Mouse (Mus musculus): ENCODE data around the gene Bdnf.

Bdnf gene

DNA sequence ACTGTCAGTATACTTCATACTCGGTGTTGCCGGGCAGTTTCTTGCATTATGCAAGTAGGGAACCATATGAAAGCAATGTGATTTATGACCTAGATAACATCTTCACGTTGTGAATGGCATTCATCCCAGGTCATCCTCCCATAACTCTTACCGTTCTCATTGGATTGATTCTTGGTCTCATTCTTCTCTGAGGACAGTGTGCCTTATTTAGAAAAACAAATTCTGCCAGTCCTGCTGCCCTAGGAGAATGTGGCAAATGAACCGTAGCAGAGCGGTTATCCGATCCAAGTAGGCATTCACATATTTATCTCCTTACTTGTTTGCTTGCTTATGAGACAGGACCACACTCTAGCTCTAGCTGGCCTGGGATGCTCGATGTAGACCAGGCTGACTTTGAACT, 32.0 kb downstream of the Bdnf start:
- DNase-seq (ENCODE audit: low spot score): no peak

DNA sequence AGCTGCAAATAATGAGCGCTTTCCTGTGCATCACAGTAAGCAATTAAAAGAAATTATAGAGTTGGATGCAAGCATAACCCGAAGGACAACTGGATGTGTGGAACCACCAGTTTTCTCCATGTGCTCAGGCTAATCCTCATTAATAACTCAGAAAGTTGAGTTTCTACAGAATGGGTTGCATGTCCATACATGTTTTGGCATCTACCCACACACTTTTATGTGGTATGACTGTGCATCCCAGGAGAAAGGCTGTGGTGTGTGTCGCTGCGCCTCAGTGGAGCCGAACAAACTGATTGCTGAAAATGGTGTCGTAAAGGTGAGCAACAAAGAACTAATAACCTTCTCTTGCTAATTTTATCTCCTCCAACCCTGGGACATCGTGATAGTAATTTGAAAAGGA, 34.8 kb downstream of the Bdnf start:
- no peak for DNase-seq (ENCODE audit: low spot score)

DNA sequence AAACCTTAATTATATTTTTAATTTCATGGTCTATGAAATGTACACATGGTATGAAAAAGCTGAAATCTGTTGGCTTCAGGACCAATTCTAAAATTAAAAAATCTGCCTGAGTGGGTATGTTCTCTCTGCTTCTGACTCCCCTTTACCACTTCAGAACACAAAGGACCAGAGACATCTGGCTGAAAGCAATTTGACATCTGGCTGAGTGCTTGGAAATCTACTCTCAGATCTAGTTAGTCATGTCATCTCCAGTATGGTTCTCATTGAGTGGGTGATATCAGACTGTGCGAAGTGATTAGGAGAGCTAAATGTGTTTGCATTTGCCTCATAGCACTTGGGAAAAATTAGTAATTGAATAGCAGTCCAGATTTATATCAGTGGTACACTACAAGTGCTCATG, 36.5 kb downstream of the Bdnf start:
- no peak for DNase-seq (ENCODE audit: low spot score)

DNA sequence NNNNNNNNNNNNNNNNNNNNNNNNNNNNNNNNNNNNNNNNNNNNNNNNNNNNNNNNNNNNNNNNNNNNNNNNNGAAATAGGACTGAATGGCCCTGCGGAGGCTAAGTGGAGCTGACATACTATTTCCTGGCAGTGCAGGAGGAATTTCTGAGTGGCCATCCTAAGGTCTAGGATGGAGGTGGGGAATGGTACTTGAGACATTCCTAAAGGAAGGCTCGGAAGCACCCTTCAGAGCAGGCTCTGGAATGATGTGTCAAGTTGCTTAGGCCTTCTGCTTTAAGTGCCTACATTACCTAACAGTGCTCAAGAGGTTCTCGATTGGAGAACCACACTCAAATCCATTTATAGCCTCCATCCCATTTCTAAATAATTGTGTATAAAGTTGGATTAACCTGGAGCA, 50.8 kb downstream of the Bdnf start:
- DNase-seq (ENCODE audit: low spot score): no peak

DNA sequence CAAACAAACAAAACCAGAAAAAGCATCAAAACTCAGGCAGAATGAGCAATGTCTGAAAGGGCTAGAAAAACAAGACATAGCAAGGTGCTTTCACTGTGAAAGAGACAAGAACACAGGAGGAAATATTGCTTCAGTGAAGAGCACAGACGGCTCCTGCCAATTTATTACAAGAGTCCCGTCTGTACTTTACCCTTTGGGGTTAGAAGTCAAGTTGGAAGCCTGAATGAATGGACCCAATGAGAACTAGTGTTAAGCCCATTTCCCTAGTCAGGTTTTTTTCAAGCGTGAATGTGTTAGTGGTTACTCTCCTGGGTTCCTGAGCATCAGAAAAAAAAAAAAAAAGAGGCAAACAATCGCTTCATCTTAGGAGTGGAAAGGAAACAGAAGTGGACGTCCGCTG, 51.3 kb downstream of the Bdnf start:
- no peak for DNase-seq (ENCODE audit: low spot score)

DNA sequence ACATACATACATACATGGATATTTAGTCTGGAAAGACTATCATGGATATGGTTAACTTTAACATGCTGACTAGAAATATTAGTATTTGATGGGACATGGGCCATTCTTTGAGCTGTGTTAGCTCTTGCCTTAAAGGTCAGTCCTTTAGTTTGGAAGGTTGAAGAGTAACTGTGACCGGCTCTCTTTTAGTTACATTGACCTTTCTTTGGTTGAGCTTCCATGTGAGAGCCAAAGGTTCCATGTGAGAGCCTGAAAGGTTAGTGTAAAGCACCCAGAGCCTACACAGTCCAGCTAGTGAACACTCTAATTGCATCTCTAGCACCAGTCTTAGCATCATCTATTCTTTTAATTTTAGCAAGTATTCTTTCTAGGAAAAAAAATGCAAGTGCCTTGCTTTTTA, 54.7 kb downstream of the Bdnf start:
- no peak for DNase-seq (ENCODE audit: low spot score)

DNA sequence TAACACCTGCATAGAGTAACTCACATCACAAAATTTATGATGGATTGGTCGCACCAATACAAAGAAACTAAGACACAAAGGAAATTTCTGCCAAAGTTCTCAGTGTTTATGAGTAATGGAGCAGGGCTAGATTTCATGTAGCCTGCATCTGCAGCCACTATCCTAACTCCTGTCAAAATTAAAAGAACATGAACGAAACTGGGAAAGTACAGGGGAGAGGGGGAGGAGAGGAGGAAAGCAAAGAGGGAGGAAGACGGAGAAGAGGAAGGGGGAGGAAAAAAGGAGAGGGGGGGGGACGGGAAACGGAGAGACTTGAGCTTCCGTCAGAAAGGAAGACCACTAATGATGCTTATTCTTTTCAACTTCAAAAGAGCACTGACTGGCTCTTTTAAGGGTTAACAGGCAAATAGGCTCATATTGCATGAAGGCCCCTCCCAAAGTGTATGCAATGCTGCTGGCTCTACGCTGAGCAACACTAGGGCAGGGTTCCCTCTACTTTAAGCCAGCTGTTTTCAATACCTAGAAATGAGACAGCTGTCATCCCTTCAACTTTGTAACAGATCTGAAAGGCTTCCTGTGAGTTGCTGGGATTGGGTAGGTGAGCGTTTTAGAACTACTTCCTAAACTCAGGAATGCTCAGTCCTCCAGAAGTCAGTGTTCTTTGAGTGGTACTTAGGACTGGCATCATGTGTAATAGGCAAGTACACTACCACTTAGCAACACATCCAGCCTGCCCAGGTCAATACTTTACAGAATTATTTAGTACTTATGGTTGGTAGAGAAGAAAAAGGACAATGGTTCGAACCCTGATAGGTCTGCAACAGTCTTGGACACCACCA, 58.9 kb downstream of the Bdnf start:
- DNase-seq (ENCODE audit: low spot score): no peak

DNA sequence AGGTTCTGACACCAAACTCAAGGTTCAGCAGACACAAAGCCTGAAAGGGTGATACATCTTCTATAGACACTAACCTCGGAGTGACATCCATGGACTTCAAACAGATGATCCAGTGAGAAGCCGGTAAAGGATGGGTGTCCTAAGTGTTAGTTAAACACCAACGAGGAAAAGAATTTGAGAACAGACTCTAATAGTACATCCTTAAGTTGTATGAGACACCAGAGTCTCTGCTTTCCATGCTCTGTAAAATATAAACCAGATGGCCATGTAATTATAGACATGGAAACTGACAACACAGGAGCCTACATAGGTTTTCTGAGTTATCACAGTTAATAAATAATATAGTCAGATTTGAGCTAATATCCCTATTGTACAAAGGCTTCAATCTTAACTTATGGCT, 59.7 kb downstream of the Bdnf start:
- DNase-seq (ENCODE audit: low spot score): no peak

DNA sequence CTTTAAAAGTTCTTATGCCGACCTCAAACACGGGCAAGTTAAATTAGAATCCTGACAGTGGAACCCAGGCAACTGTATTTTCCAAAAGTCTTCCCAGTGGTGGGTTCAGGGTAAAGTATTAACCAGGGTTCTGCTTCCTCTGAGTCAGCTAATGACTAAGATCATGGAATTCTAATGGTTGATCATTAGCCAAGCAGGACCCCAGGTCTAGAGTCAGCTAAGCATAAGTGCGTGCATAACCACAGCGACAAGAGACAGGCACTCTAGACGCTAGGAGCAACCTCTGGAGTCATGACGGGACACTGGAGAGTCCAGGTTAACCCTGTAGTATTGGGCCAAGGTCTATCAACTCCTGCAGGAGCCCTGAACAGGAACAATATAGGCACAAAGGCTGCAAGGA, 60.2 kb downstream of the Bdnf start:
- DNase-seq (ENCODE audit: low spot score): no peak

DNA sequence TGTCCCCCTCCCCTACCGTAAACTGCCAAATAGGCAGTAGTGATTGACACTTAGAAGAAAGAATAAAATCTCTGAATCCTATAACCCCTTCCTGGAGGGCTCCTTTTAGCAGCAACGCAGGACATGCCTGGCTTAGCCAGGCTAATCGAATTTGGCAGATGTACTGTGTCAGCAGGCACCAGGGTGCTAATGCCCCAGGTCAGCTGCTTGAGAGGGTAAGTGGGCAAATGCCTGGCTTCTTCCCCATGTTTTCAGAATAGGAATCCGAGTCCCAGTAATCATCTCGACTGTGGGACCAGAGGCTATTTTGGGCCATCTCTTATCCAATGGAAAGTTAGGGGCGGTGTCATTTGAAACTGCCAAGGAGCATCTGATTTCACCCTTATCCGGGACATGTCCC, 60.8 kb downstream of the Bdnf start:
- no peak for DNase-seq (ENCODE audit: low spot score)

DNA sequence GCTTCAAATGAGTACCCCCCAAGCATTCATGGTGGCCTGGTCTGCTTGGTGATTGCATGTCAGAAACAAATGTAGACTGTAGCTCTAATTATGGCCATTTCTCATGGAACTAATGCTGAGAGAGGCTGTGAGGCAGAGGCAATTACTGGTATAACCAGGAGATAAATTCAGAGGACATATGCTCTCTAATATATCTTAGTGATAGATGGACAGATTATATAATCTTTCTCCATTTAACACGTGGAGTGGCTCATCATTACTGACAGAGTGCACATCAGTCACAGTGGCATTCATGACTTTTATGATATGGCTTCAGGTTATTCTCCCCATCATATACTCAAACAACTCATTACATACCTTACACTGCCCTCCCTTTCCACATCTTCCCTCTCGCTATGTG, 61.8 kb downstream of the Bdnf start:
- DNase-seq (ENCODE audit: low spot score): no peak

DNA sequence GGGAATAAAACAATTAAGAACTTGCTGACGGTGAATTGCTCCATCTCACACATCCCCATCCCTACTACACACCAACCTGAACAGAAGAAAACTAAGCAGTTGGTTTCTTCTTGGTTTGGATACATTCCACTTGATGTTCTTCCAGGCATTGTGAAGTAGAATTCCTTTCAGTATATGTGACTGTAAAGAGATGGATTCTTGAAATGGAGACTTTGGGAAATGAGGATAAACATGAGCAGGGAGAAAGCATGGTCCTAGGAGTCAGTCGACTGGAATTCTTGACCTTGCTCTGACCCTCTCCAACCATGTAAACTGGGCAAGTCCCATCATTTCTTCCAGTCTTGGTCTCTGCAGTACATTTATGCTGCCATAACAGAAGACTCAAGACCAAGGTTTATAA, 63.8 kb downstream of the Bdnf start:
- no peak for DNase-seq (ENCODE audit: low spot score)

DNA sequence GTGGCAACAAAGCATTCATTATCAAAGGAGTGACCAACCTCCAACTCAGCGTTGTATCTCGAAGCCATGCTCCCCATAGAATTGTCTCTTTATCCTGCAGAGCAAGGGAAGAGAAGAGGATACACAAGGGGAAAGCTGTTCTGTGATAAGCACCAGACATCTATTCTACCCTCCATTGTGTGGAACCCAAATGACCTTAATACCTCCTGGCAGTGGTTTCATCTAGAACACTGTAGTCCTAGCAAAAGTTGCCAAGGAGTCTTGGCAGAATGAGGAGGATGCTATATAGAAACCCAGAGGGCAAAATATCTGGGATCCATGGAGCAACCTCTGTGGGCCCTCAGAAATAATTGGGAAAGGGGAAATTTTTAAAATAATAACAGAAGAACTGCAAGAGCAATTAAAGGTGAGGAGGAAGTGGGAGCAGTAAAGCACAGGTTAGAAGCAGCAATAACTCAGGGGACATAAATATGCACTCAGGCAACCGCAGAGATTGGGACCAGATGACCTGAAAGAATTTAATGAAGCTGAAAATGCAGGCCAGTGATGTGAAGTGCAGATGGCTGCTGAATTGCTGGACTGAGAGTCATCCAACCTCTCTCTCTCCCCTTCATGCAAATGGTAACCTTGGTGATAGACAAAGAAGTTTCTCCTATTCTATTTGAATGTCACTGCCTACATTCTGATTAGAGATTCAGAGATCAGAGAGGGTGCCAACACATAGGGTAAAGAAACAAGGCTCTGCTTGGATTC, 68.9 kb downstream of the Bdnf start:
- DNase-seq (ENCODE audit: low spot score): no peak

DNA sequence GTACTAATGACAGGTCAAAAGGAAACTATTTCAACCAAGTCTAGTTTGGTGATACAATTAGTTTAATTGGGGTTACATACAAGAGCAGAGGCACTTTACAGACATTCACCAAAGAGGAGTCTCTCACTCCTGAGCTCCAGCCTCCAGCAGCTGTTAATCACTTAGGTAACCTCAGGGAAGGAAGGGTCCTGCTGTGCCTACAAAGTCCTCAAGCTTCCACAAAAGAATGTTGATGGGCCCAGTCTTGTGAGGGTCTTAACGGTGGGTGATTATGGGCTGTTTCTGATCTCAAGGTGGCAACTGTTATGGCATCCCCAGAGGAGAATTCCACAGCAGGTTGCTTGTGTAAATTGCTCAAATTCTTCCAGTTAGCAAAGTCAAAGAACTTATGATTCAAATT, 71.7 kb downstream of the Bdnf start:
- no peak for DNase-seq (ENCODE audit: low spot score)

DNA sequence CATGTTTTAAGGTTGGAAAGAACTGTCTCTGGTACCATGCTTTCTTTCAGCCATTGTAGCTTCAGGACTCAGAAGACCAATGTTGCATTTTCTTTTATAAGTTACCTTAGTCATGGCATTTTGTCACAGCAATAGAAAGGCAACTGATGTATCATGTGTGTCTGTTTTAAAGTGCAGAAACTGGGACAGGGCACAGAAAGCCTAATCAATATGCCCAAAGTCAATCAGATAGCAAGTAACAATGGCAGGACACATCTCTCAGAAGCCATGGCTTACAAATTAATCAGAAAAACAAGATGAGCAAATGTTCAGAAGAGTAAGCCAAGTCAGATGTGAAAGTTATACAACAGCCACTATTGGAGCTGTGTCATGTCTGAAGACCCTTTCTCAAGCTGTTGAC, 73.9 kb downstream of the Bdnf start:
- DNase-seq (ENCODE audit: low spot score): no peak

DNA sequence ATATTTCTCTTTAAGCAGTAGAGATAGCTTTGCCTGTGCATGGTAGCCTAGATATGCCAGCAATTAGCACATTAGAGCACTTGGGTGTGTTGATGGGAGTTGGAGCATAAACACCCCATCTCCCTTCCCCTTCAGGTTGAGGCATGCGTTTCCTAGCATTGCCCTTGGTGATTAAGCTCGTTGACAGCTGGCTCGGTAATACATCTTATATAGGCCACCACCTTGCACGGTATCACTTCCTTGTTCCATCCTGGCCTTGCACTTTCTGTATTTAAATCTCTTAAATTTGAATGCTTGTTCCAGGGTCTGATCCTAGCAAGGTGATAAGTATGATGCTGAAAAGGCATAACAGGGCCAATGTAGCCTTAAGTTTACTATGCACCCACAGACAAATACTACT, 74.3 kb downstream of the Bdnf start:
- no peak for DNase-seq (ENCODE audit: low spot score)

DNA sequence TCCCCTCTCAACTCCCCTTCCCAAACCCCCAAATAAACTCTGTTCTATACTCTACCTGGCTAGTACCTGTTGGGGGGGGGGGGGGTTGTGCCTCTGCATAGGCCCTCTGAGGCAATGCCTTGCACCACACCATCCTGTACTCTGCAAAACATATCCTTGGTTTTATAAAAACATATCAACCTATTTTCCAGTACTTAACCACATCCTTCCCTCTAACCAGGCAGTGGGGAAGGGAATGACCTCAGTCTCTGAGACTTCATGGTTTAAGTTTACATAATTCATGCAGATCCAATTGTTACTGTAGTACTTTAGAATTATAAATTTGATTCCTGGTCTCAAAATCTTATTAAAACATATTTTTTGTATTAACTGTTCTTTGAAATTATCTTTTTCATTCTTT, 75.5 kb downstream of the Bdnf start:
- DNase-seq (ENCODE audit: low spot score): no peak

DNA sequence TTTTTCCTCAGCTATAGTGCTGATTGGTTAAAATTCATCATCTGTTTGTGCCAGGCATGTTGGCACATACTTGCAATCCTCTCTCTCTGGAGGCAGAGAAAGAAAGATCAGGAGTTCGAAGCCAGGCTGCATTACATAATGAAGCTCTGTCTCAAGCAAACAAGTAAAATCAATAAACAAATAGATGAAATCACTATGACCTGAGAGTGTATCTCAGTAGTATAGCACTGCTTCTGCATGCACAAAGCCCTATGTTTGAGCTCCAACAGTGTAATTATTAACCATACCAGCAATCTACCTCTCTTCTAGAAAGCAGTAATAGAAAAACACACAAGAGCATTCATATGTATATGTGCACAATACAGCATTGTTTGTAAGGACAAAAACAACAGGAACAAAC, 76.0 kb downstream of the Bdnf start:
- no peak for DNase-seq (ENCODE audit: low spot score)

DNA sequence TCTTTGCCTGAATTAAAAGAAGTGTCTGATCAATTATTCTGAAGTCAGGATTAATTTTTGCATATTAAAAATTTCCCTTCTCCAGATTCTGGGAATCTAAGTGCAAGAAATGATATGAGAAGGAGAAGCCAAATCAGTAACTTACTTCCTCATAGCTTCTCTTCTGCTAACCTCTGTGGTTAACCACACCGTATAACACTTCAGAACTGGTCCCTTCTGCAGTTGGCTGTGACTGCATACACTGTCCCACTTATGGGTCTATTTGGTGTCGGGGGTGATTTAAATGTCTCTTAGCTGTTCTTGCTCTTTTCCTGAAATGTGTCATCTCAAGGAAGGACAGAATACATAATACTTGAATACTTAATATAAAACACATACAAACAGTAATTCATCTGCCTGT, 81.8 kb downstream of the Bdnf start:
- no peak for DNase-seq (ENCODE audit: low spot score)

DNA sequence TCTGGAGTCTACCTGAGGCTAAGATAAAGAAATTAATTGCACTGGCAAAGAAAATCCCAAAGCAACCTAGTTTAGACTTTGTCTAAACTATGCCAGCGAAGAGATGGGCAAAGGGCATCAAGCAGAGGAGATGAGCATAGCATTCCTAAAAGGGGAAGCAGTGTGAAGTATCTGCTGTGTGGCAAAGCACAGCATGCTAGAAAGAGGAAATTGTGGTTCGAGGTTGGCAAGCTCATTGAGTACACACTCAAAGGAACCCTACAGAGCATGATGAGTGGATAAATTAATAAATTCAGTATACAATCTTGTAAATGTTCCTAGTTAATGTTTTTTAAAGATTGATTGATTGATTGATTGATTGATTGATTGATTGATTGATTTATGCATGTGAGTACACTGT, 92.3 kb downstream of the Bdnf start:
- no peak for DNase-seq (ENCODE audit: low spot score)

DNA sequence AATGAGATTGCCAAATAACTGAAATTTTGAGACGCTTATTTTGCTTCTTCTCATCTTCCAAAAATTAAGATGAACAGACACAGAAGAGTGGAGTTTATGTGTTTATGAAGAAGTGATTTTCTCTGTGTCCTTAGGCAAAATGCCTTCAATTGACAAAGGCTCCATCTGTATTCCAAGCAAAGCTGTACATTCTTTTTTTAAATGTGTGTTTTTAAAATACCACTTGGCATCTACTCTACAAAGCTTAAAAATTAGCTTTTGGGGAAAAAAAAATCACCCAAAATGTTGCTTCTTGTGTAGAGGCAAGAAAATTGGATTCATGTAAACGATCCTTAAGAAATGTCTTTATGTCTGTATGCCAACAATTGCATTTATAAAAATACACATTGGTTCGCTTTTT, 94.3 kb downstream of the Bdnf start:
- DNase-seq (ENCODE audit: low spot score): no peak

DNA sequence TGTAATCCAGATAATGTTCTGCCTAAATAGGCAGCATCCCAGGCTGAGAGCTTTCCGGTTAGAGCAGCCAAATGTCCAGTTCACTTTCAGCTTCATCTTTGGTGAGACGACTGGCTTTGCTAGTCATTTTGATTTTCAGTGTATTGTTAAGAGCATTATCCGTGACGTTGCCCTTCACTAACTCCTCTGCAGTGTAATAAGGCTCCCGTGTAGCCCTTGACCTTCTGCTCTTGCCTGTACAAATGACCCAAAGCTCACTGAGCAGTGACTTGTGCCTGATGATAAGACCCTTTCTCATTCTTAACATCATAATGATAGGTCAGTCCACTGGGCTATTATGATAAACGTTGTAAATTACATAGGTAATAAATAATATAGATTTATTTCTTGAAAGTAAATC, 101.9 kb downstream of the Bdnf start:
- no peak for DNase-seq (ENCODE audit: low spot score)
